In the genomic region with DNA sequence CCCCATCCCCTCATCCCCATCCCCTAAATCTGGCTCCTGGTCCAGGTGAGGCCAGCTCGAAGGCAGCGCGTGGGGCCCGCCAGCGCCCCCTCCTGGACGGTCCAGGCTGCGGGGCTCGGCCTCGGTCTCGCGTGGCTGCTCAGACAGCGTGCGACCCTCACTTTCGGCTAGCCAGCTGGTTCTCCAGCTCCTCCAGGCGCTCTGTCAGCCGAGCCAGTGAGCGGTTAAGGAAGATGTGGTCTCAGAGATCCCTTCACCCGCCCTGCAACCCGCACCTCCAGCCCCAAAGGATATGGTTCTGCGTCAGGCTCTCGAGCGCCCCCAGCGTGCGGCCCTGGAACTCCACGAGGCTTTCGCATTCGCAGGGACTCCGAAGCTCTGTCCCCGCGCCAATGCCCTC, we compare ENCODE assay signal across 8 mouse cellular contexts. TPM values are rescaled to one million over a fixed set of nuclear protein-coding genes. Genes with fewer than 3 reads are reported as not detected.
DNase-seq lines count a peak whose midpoint lies in the region; ATAC-seq and TF ChIP-seq lines count a peak whose summit lies in the region.

No protein-coding gene starts in this region.

- H3ac ChIP-seq in myocyte (ENCODE audit: control insufficient read depth, insufficient read length): no peak overlapping the region

- H3K9ac ChIP-seq in heart, embryonic 13.5 days: peak overlapping the region; percentile 76
- peak overlapping the region; percentile 6; the same call in 1 of the 2 replicates for H3K9ac ChIP-seq in kidney, postnatal 0 days (ENCODE audit: low read depth, low read length)
- no peak overlapping the region for H3K9ac ChIP-seq in liver, embryonic 11.5 days (ENCODE audit: low read depth, low read length)

- no peaks in the 10 kb centered on the region for H3K9me3 ChIP-seq in heart, embryonic 13.5 days
- H3K9me3 ChIP-seq in kidney, postnatal 0 days (replicated peaks; ENCODE audit: low read length): no peaks in the 10 kb centered on the region
- no peaks in the 10 kb centered on the region for H3K9me3 ChIP-seq in liver, embryonic 11.5 days (ENCODE audit: control insufficient read depth, low read length)

- peaks cover 27% of the 10 kb centered on the region for H3K4me1 ChIP-seq in heart, embryonic 13.5 days
- 0 out of 2 replicates have a peak, but pooled peaks cover 5% of the 10 kb centered on the region for H3K4me1 ChIP-seq in kidney, postnatal 0 days (replicated peaks; ENCODE audit: insufficient read depth, low read length)
- no peaks in the 10 kb centered on the region; the same call in 1 of the 2 replicates for H3K4me1 ChIP-seq in liver, embryonic 11.5 days (replicated peaks; ENCODE audit: control insufficient read depth, insufficient read depth, low read length)

- H3K4me2 ChIP-seq in heart, embryonic 13.5 days: peak overlapping the region; percentile 83
- peak overlapping the region; percentile 61 for H3K4me2 ChIP-seq in kidney, postnatal 0 days (ENCODE audit: low read length)
- H3K4me2 ChIP-seq in liver, embryonic 11.5 days: peak overlapping the region; percentile 71
- peak overlapping the region; percentile 34 for H3K4me2 ChIP-seq in myocyte (ENCODE audit: low read depth)

- no peaks in the 10 kb centered on the region for H3K36me3 ChIP-seq in heart, embryonic 13.5 days
- H3K36me3 ChIP-seq in kidney, postnatal 0 days (ENCODE audit: insufficient read depth, low read length): no peaks in the 10 kb centered on the region
- no peaks in the 10 kb centered on the region for H3K36me3 ChIP-seq in liver, embryonic 11.5 days (ENCODE audit: control insufficient read depth, insufficient read depth, low read length)
- H3K36me3 ChIP-seq in myocyte (ENCODE audit: control insufficient read depth, insufficient read depth): no peaks in the 10 kb centered on the region

- TF ChIP-seq CTCF in brain, embryonic 14.5 days (IDR thresholded peaks at IDR 0.05; ENCODE audit: borderline replicate concordance, extremely low read depth, insufficient read depth, insufficient read length): peak; percentile 88
- peak; percentile 86 for TF ChIP-seq CTCF in kidney, postnatal 0 days (IDR thresholded peaks at IDR 0.05; ENCODE audit: low read depth)

- under 1% methylated on average over 30 of the region's 30 CpGs for WGBS in heart, embryonic 13.5 days
- WGBS in kidney, postnatal 0 days: under 1% methylated on average over 30 of the region's 30 CpGs
- WGBS in liver, embryonic 11.5 days: under 1% methylated on average over 30 of the region's 30 CpGs

- DNase-seq in A20 (ENCODE audit: low read depth, low spot score): peak; percentile 86
- peak; percentile 90 for DNase-seq in brain, embryonic 14.5 days (ENCODE audit: low read depth)
- peak; percentile 82 for DNase-seq in kidney, postnatal 0 days (ENCODE audit: low spot score)
- DNase-seq in liver, embryonic 11.5 days (ENCODE audit: low spot score): peak; percentile 81
- peak; percentile 63 to 64 for DNase-seq in spleen, postnatal 36 days (ENCODE audit: low spot score in 2 of 2)

- H3K27me3 ChIP-seq in heart, embryonic 13.5 days (replicated peaks): peaks cover 83% of the 10 kb centered on the region
- H3K27me3 ChIP-seq in kidney, postnatal 0 days (ENCODE audit: insufficient read depth, low read length): peaks cover 9% of the 10 kb centered on the region; the same call in 1 of the 2 replicates
- H3K27me3 ChIP-seq in liver, embryonic 11.5 days (replicated peaks; ENCODE audit: control insufficient read depth, insufficient read depth, low read length): peaks cover 32% of the 10 kb centered on the region
- no peaks in the 10 kb centered on the region for H3K27me3 ChIP-seq in myocyte (ENCODE audit: control insufficient read depth, insufficient read depth, insufficient read length)

- peak overlapping the region; percentile 62 for H3K27ac ChIP-seq in heart, embryonic 13.5 days (replicated peaks)
- no peak overlapping the region for H3K27ac ChIP-seq in kidney, postnatal 0 days
- no peak overlapping the region for H3K27ac ChIP-seq in liver, embryonic 11.5 days (ENCODE audit: low read depth, low read length)

- H3K4me3 ChIP-seq in heart, embryonic 13.5 days: peak overlapping the region; percentile 59
- H3K4me3 ChIP-seq in kidney, postnatal 0 days (replicated peaks; ENCODE audit: low read depth, low read length): peak overlapping the region; percentile 38
- peak overlapping the region; percentile 47 for H3K4me3 ChIP-seq in liver, embryonic 11.5 days (ENCODE audit: low read depth, low read length)
- H3K4me3 ChIP-seq in myocyte: no peak overlapping the region

- no peaks in the 10 kb centered on the region for H3K79me2 ChIP-seq in myocyte (ENCODE audit: control insufficient read depth, insufficient read depth)

- peak; percentile 54; the same call in 1 of the 2 replicates for ATAC-seq in erythroid progenitor cell, adult 5-6 weeks (replicated peaks; ENCODE audit: low FRiP score, poor library complexity, severe bottlenecking)
- ATAC-seq in heart, embryonic 13.5 days (ENCODE audit: extremely low read depth, insufficient number of reproducible peaks, low FRiP score, low TSS enrichment): no peak
- ATAC-seq in kidney, postnatal 0 days (replicated peaks; ENCODE audit: low FRiP score, low read depth): peak; percentile 57; the same call in 1 of the 2 replicates
- ATAC-seq in liver, embryonic 11.5 days (replicated peaks; ENCODE audit: low FRiP score): peak; percentile 63; the same call in 1 of the 2 replicates

- no peak for TF ChIP-seq POLR2A in brain, embryonic 14.5 days (IDR thresholded peaks at IDR 0.05; ENCODE audit: borderline replicate concordance, extremely low read depth, insufficient read depth, insufficient read length, poor library complexity, severe bottlenecking)
- no peak for TF ChIP-seq POLR2A in myocyte (IDR thresholded peaks at IDR 0.05; ENCODE audit: insufficient read length, low read depth)

TF ChIP-seq in myocyte, 11 proteins besides CTCF, POLR2A, EP300 and RAD21:
- TF ChIP-seq POLR2AphosphoS2 (IDR thresholded peaks at IDR 0.05; ENCODE audit: insufficient read length, low read depth) (no peak), E2F4 (IDR thresholded peaks at IDR 0.05; ENCODE audit: insufficient read depth) (no peak)
TF ChIP-seq in myocyte: peak in this region for 0.

RNA-seq across cellular contexts. Expression of a gene that starts 0.6 kb away (rescaled TPM):
- 0.22 TPM in 1 of 2 replicates, not detected in the other for polyA plus RNA-seq in brain, embryonic 14.5 days (2012; rRNA removed)
- 36.9 and 68.8 TPM in 2 replicates for total RNA-seq in erythroid progenitor cell, adult 5-6 weeks (2015; ENCODE audit: low replicate concordance)
- 6.3 and 11.0 TPM in 2 replicates for total RNA-seq in erythroid progenitor cell, adult 5-6 weeks (2017; ENCODE audit: low replicate concordance)
- polyA plus RNA-seq in heart, embryonic 13.5 days (2015; fragmentation: Nextera tagmentation; extraction: Ambion mirVana): 0.90 and 1.8 TPM in 2 replicates
- 4.8 and 9.6 TPM in 2 replicates for polyA plus RNA-seq in kidney, postnatal 0 days (2015; fragmentation: Nextera tagmentation; extraction: Ambion mirVana)
- 9.4 and 11.6 TPM in 2 replicates for polyA plus RNA-seq in liver, embryonic 11.5 days (2014; fragmentation: Nextera tagmentation; extraction: Ambion mirVana)
- 9.4 TPM for polyA plus RNA-seq in myocyte (2012; fragmentation: generic; extraction: Trizol)

RNA-seq across cellular contexts. Expression of a gene that starts 13.4 kb away (rescaled TPM):
- polyA plus RNA-seq in brain, embryonic 14.5 days (2012; rRNA removed): 0.04 and 0.10 TPM in 2 replicates
- not detected in 2 replicates for total RNA-seq in erythroid progenitor cell, adult 5-6 weeks (2015; ENCODE audit: low replicate concordance)
- not detected in 2 replicates for total RNA-seq in erythroid progenitor cell, adult 5-6 weeks (2017; ENCODE audit: low replicate concordance)
- 0.21 and 0.23 TPM in 2 replicates for polyA plus RNA-seq in heart, embryonic 13.5 days (2015; fragmentation: Nextera tagmentation; extraction: Ambion mirVana)
- polyA plus RNA-seq in kidney, postnatal 0 days (2015; fragmentation: Nextera tagmentation; extraction: Ambion mirVana): not detected in 2 replicates
- 0.04 and 0.12 TPM in 2 replicates for polyA plus RNA-seq in liver, embryonic 11.5 days (2014; fragmentation: Nextera tagmentation; extraction: Ambion mirVana)
- polyA plus RNA-seq in myocyte (2012; fragmentation: generic; extraction: Trizol): 0.06 TPM

RNA-seq across cellular contexts. Expression of a gene that starts 15.5 kb away (rescaled TPM):
- 1.8 and 2.5 TPM in 2 replicates for polyA plus RNA-seq in brain, embryonic 14.5 days (2012; rRNA removed)
- not detected in 2 replicates for total RNA-seq in erythroid progenitor cell, adult 5-6 weeks (2015; ENCODE audit: low replicate concordance)
- not detected in 2 replicates for total RNA-seq in erythroid progenitor cell, adult 5-6 weeks (2017; ENCODE audit: low replicate concordance)
- 5.2 and 7.7 TPM in 2 replicates for polyA plus RNA-seq in heart, embryonic 13.5 days (2015; fragmentation: Nextera tagmentation; extraction: Ambion mirVana)
- 0.46 and 0.62 TPM in 2 replicates for polyA plus RNA-seq in kidney, postnatal 0 days (2015; fragmentation: Nextera tagmentation; extraction: Ambion mirVana)
- 0.14 and 0.32 TPM in 2 replicates for polyA plus RNA-seq in liver, embryonic 11.5 days (2014; fragmentation: Nextera tagmentation; extraction: Ambion mirVana)
- 0.01 TPM for polyA plus RNA-seq in myocyte (2012; fragmentation: generic; extraction: Trizol)

RNA-seq across cellular contexts. Expression of a gene that starts 54.2 kb away (rescaled TPM):
- 2.3 and 3.7 TPM in 2 replicates for polyA plus RNA-seq in brain, embryonic 14.5 days (2012; rRNA removed)
- 2.5 and 7.2 TPM in 2 replicates for total RNA-seq in erythroid progenitor cell, adult 5-6 weeks (2015; ENCODE audit: low replicate concordance)
- 5.7 and 7.2 TPM in 2 replicates for total RNA-seq in erythroid progenitor cell, adult 5-6 weeks (2017; ENCODE audit: low replicate concordance)
- 36.6 and 46.5 TPM in 2 replicates for polyA plus RNA-seq in heart, embryonic 13.5 days (2015; fragmentation: Nextera tagmentation; extraction: Ambion mirVana)
- polyA plus RNA-seq in kidney, postnatal 0 days (2015; fragmentation: Nextera tagmentation; extraction: Ambion mirVana): 183 and 227 TPM in 2 replicates
- 38.9 and 39.2 TPM in 2 replicates for polyA plus RNA-seq in liver, embryonic 11.5 days (2014; fragmentation: Nextera tagmentation; extraction: Ambion mirVana)
- 52.4 TPM for polyA plus RNA-seq in myocyte (2012; fragmentation: generic; extraction: Trizol)

RNA-seq across cellular contexts. Expression of a gene that starts 57.0 kb away (rescaled TPM):
- polyA plus RNA-seq in brain, embryonic 14.5 days (2012; rRNA removed): not detected in 2 replicates
- total RNA-seq in erythroid progenitor cell, adult 5-6 weeks (2015; ENCODE audit: low replicate concordance): not detected in 2 replicates
- not detected in 2 replicates for total RNA-seq in erythroid progenitor cell, adult 5-6 weeks (2017; ENCODE audit: low replicate concordance)
- polyA plus RNA-seq in heart, embryonic 13.5 days (2015; fragmentation: Nextera tagmentation; extraction: Ambion mirVana): not detected in 2 replicates
- polyA plus RNA-seq in kidney, postnatal 0 days (2015; fragmentation: Nextera tagmentation; extraction: Ambion mirVana): not detected in 2 replicates
- polyA plus RNA-seq in liver, embryonic 11.5 days (2014; fragmentation: Nextera tagmentation; extraction: Ambion mirVana): not detected in 2 replicates
- not detected for polyA plus RNA-seq in myocyte (2012; fragmentation: generic; extraction: Trizol)
